Mouse (Mus musculus): ENCODE measurements around the gene Pard3.

Pard3 gene

GRCm38 (mm10) chr8:127113209-127113608 lies 49.5 kb downstream of the Pard3 start:
- Histone ChIP-seq H3K9me3 (ENCODE audit: low read length) (no peaks in the 10 kb centered on the region), H3K4me3 (replicated peaks; ENCODE audit: low read length) (no peak overlapping the region), H3K27me3 (ENCODE audit: insufficient read depth, low read length) (no peaks in the 10 kb centered on the region), H3K4me1 (replicated peaks; ENCODE audit: low read depth, low read length) (0 out of 2 replicates have a peak, but pooled peaks cover 4% of the 10 kb centered on the region), H3K36me3 (ENCODE audit: insufficient read depth, low read length) (no peaks in the 10 kb centered on the region)
- TF ChIP-seq POU5F1 (IDR thresholded peaks at IDR 0.05; ENCODE audit: borderline replicate concordance, low read length) (no peak), NANOG (IDR thresholded peaks at IDR 0.05; ENCODE audit: borderline replicate concordance, low read length) (no peak), CTCF (conservative IDR thresholded peaks at IDR 0.05; ENCODE audit: low read length) (no peak)

GRCm38 (mm10) chr8:127115837-127116236 lies 52.1 kb downstream of the Pard3 start:
- TF ChIP-seq CTCF (conservative IDR thresholded peaks at IDR 0.05; ENCODE audit: low read length) (no peak), POU5F1 (IDR thresholded peaks at IDR 0.05; ENCODE audit: borderline replicate concordance, low read length) (no peak), NANOG (IDR thresholded peaks at IDR 0.05; ENCODE audit: borderline replicate concordance, low read length) (no peak)
- Histone ChIP-seq H3K4me1 (replicated peaks; ENCODE audit: low read depth, low read length) (0 out of 2 replicates have a peak, but pooled peaks cover 4% of the 10 kb centered on the region), H3K9me3 (ENCODE audit: low read length) (peaks cover 20% of the 10 kb centered on the region), H3K27me3 (ENCODE audit: insufficient read depth, low read length) (no peaks in the 10 kb centered on the region), H3K36me3 (ENCODE audit: insufficient read depth, low read length) (peaks cover 11% of the 10 kb centered on the region; the same call in 1 of the 2 replicates), H3K4me3 (replicated peaks; ENCODE audit: low read length) (no peak overlapping the region)

- Histone ChIP-seq H3K36me3 (ENCODE audit: insufficient read depth, low read length) (peaks cover 11% of the 10 kb centered on the region; the same call in 1 of the 2 replicates), H3K9me3 (ENCODE audit: low read length) (peaks cover 20% of the 10 kb centered on the region)
Measured at GRCm38 (mm10) chr8:127118373-127118861, 54.7 kb downstream of the Pard3 start.

GRCm38 (mm10) chr8:127123391-127123790 lies 59.7 kb downstream of the Pard3 start:
- Histone ChIP-seq H3K27me3 (ENCODE audit: insufficient read depth, low read length) (no peaks in the 10 kb centered on the region), H3K36me3 (ENCODE audit: insufficient read depth, low read length) (peaks cover 10% of the 10 kb centered on the region; the same call in 1 of the 2 replicates), H3K9me3 (ENCODE audit: low read length) (peaks cover 19% of the 10 kb centered on the region), H3K4me1 (replicated peaks; ENCODE audit: low read depth, low read length) (peaks cover 41% of the 10 kb centered on the region), H3K4me3 (replicated peaks; ENCODE audit: low read length) (no peak overlapping the region)
- TF ChIP-seq POU5F1 (IDR thresholded peaks at IDR 0.05; ENCODE audit: borderline replicate concordance, low read length) (no peak), CTCF (conservative IDR thresholded peaks at IDR 0.05; ENCODE audit: low read length) (no peak), NANOG (IDR thresholded peaks at IDR 0.05; ENCODE audit: borderline replicate concordance, low read length) (no peak)

More at GRCm38 (mm10) chr8:127118373-127118861, 54.7 kb downstream of the Pard3 start:
- Histone ChIP-seq H3K4me3 (replicated peaks; ENCODE audit: low read length) (no peak overlapping the region), H3K27me3 (ENCODE audit: insufficient read depth, low read length) (no peaks in the 10 kb centered on the region), H3K4me1 (replicated peaks; ENCODE audit: low read depth, low read length) (peaks cover 6% of the 10 kb centered on the region)
- TF ChIP-seq POU5F1 (IDR thresholded peaks at IDR 0.05; ENCODE audit: borderline replicate concordance, low read length), result no peak
- no peak for TF ChIP-seq NANOG (IDR thresholded peaks at IDR 0.05; ENCODE audit: borderline replicate concordance, low read length)
- no peak for TF ChIP-seq CTCF (conservative IDR thresholded peaks at IDR 0.05; ENCODE audit: low read length)

GRCm38 (mm10) chr8:127124795-127125194 lies 61.1 kb downstream of the Pard3 start:
- H3K36me3 ChIP-seq (ENCODE audit: insufficient read depth, low read length), result no peaks in the 10 kb centered on the region
- H3K4me1 ChIP-seq (replicated peaks; ENCODE audit: low read depth, low read length), result peaks cover 52% of the 10 kb centered on the region
- TF ChIP-seq NANOG (IDR thresholded peaks at IDR 0.05; ENCODE audit: borderline replicate concordance, low read length) (no peak), CTCF (conservative IDR thresholded peaks at IDR 0.05; ENCODE audit: low read length) (no peak), POU5F1 (IDR thresholded peaks at IDR 0.05; ENCODE audit: borderline replicate concordance, low read length) (no peak)
- peaks cover 5% of the 10 kb centered on the region for H3K9me3 ChIP-seq (ENCODE audit: low read length)
- H3K27me3 ChIP-seq (ENCODE audit: insufficient read depth, low read length), result no peaks in the 10 kb centered on the region
- no peak overlapping the region for H3K4me3 ChIP-seq (replicated peaks; ENCODE audit: low read length)

GRCm38 (mm10) chr8:127125686-127126683 lies 62.3 kb downstream of the Pard3 start:
- H3K36me3 ChIP-seq (ENCODE audit: insufficient read depth, low read length), result no peaks in the 10 kb centered on the region
- no peaks in the 10 kb centered on the region for H3K9me3 ChIP-seq (ENCODE audit: low read length)
- H3K4me1 ChIP-seq (replicated peaks; ENCODE audit: low read depth, low read length), result peaks cover 54% of the 10 kb centered on the region
- no peaks in the 10 kb centered on the region for H3K27me3 ChIP-seq (ENCODE audit: insufficient read depth, low read length)
- TF ChIP-seq CTCF (conservative IDR thresholded peaks at IDR 0.05; ENCODE audit: low read length), result no peak
- no peak for TF ChIP-seq POU5F1 (IDR thresholded peaks at IDR 0.05; ENCODE audit: borderline replicate concordance, low read length)
- peak; percentile 15; the same call in 1 of the 2 replicates for TF ChIP-seq NANOG (IDR thresholded peaks at IDR 0.05; ENCODE audit: borderline replicate concordance, low read length)
- peak overlapping the region; percentile 72 for H3K4me3 ChIP-seq (replicated peaks; ENCODE audit: low read length)

- TF ChIP-seq CTCF (conservative IDR thresholded peaks at IDR 0.05; ENCODE audit: low read length) (no peak), POU5F1 (IDR thresholded peaks at IDR 0.05; ENCODE audit: borderline replicate concordance, low read length) (no peak), NANOG (IDR thresholded peaks at IDR 0.05; ENCODE audit: borderline replicate concordance, low read length) (no peak)
- 0 out of 2 replicates have a peak overlapping the region, but pooled peaks have one; percentile 7 for H3K4me3 ChIP-seq (replicated peaks; ENCODE audit: low read length)
- H3K4me1 ChIP-seq (replicated peaks; ENCODE audit: low read depth, low read length), result peaks cover 57% of the 10 kb centered on the region
- no peaks in the 10 kb centered on the region for H3K27me3 ChIP-seq (ENCODE audit: insufficient read depth, low read length)
- no peaks in the 10 kb centered on the region for H3K36me3 ChIP-seq (ENCODE audit: insufficient read depth, low read length)
- no peaks in the 10 kb centered on the region for H3K9me3 ChIP-seq (ENCODE audit: low read length)
Measured at GRCm38 (mm10) chr8:127128781-127129396, 65.2 kb downstream of the Pard3 start.

- H3K36me3 ChIP-seq (ENCODE audit: insufficient read depth, low read length), result no peaks in the 10 kb centered on the region
Measured at GRCm38 (mm10) chr8:127134327-127134726, 70.6 kb downstream of the Pard3 start.

More at GRCm38 (mm10) chr8:127134327-127134726, 70.6 kb downstream of the Pard3 start:
- peaks cover 42% of the 10 kb centered on the region for H3K4me1 ChIP-seq (replicated peaks; ENCODE audit: low read depth, low read length)
- TF ChIP-seq POU5F1 (IDR thresholded peaks at IDR 0.05; ENCODE audit: borderline replicate concordance, low read length), result no peak
- no peak for TF ChIP-seq NANOG (IDR thresholded peaks at IDR 0.05; ENCODE audit: borderline replicate concordance, low read length)
- TF ChIP-seq CTCF (conservative IDR thresholded peaks at IDR 0.05; ENCODE audit: low read length), result no peak
- no peaks in the 10 kb centered on the region for H3K9me3 ChIP-seq (ENCODE audit: low read length)
- H3K27me3 ChIP-seq (ENCODE audit: insufficient read depth, low read length), result no peaks in the 10 kb centered on the region
- no peak overlapping the region for H3K4me3 ChIP-seq (replicated peaks; ENCODE audit: low read length)

Data from E14TG2a.4 (cell line).